Mouse (Mus musculus) mammary gland, adult 2 months (tissue): ENCODE data around the gene Epb41l5. TPM values are rescaled to one million over a fixed set of nuclear protein-coding genes. Genes with fewer than 3 reads are reported as not detected.

Experiments
- polyA plus RNA-seq: library from polyadenylated mRNA; depleted of rRNA; stranded (reverse); fragments of >200 nt; gene quantifications from 2 replicates; pipeline ENCODE4 v1.2.3, GENCODE M21; 2012; ENCODE audit warnings: low replicate concordance; rRNA removed

The Epb41l5 gene
- 2.2 and 3.9 TPM in 2 replicates for polyA plus RNA-seq

GRCm38 (mm10) chr1:119648205-119649111, at the start of gene Epb41l5:
Gene Epb41l5 (minus strand): TSS chr1:119649000.

GRCm38 (mm10) chr1:119525689-119526591, 122.9 kb downstream of the Epb41l5 start, which contains the start of gene Tmem185b:
Gene Tmem185b (plus strand): TSS chr1:119526160.

GRCm38 (mm10) chr1:119504260-119505062, 144.3 kb downstream of the Epb41l5 start, which contains the start of gene Ralb:
Gene Ralb (minus strand): TSS chr1:119504794.

Other genes starting within 250 kb of the Epb41l5 start
- 24.7 and 63.7 TPM in 2 replicates for gene Inhbb, start 226.8 kb downstream of the Epb41l5 start, polyA plus RNA-seq
- 31.8 and 33.1 TPM in 2 replicates for gene Ralb, start 144.2 kb downstream of the Epb41l5 start, polyA plus RNA-seq
- 26.5 and 34.4 TPM in 2 replicates for gene Tmem185b, start 122.8 kb downstream of the Epb41l5 start, polyA plus RNA-seq
- gene Ptpn4, start 188.6 kb upstream of the Epb41l5 start, polyA plus RNA-seq = 7.5 and 10.7 TPM in 2 replicates